Mouse (Mus musculus): ENCODE measurements around the gene Anapc11. TPM values are rescaled to one million over a fixed set of nuclear protein-coding genes. Genes with fewer than 3 reads are reported as not detected.

The Anapc11 gene
- total RNA-seq, 2 experiments from 2014 or later: 45.3 to 58.5 TPM

GRCm38 (mm10) chr11:120626785-120627467 lies 28.7 kb downstream of the Anapc11 start:
- Histone ChIP-seq H3K4me3 (no peak overlapping the region), H3K27ac (no peak overlapping the region)
- DNase-seq: no peak
- TF ChIP-seq CTCF (IDR thresholded peaks at IDR 0.05): no peak
- intact Hi-C loops (cut with DNase I): no loop called here

DNA sequence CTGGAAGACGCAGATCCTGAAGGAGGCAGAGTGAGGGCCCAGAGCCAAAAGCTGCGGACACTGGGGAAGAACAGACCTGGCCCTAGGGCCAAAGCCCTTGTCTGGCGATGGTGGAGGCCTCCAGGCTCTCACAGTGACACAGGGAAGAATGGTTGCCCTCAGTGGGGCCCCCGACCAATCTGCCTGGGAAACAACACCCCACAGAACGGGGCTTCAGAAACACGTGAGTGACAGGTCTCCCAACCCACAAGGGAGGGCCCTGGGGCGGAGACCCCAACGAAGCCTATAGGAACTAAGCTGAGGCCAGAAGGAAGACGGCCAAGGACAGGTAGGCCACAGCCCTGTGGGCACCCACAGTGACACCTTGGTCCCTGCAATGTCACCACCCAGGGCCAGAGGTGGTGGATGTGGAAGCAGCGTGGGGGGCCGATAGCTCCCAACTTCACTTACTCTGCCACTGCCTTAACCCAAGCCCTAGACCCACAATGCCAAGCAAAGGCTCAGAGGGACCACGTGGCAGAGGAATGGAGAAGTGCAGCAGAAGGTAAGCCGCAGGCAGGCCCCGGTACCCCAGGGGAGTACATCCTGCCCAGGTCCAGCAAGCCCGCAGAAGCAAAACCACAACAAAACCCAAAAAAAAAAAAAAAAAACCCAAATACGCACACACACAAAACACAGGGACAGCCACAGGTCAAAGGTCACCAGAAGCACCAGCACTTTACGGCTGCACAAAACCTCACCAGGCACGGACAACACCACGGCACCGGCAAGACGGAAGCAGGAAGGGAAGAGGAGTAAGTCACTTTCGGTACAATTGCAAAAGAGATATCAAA lies 29.5 kb downstream of the Anapc11 start:
- no peak for TF ChIP-seq CTCF (IDR thresholded peaks at IDR 0.05)
- DNase-seq: no peak
- H3K4me3 ChIP-seq: no peak overlapping the region
- H3K27ac ChIP-seq: peak overlapping the region; percentile 43
- intact Hi-C loops (cut with DNase I): no loop called here

DNA sequence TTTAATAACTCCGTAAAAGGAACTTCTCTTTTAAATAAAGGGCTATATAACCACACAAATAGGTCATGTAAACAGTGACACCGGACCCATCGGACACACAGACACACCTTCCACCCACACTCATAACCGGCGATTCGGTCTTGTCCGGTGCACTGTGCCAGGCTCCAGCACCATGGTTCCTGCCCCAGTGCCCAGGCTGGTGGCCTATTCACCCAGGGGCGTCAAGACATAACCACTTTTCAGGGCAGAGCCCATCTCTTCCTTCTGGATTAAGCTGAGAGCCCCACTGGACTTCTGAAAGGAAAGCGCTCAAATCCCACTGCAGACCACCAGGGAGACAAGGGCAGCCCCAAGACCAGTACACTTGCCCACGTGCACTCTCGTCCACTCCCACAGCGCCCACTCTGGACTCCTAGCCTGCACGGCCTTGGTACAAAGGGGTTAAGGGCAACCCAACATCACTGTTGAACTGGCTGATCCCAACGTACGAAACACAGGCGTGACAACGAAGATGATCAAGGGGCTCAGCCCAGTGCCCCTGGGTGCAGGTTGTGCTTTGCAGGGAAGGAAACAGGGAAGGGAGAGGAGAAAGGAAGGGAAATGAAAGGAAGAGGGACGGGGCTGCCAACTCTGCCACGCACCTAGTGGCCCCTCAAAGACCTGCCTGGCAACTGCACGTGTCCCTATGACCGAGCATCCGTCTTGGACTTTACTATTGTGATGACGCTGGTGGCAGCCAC lies 30.6 kb downstream of the Anapc11 start:
- no peak for TF ChIP-seq CTCF (IDR thresholded peaks at IDR 0.05)
- Histone ChIP-seq H3K4me3 (peak overlapping the region; percentile 69), H3K27ac (peak overlapping the region; percentile 98)
- intact Hi-C loops (cut with DNase I): no loop called here
- no peak for DNase-seq

DNA sequence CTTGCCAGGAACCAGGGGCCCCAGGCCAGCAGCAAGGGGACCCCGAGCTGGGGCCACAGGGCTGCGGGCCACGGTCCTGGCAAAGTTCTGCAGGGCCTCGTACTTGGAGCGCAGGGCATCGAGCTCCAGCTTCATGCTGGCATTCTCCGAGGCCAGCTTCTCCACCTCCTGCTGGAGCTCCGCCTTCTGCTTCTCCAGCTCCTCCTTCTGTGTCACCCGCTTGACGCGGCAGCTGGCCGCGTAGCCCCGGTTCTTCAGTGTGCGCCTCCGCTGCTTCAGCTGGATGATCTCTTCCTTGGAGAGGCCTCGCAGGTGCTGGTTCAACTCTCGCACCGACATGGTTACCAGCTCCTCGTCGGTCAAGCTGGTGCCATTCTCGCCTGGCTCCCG lies 31.1 kb downstream of the Anapc11 start:
- DNase-seq: peak; percentile 82
- Histone ChIP-seq H3K27ac (peak overlapping the region; percentile 98), H3K4me3 (peak overlapping the region; percentile 69)
- intact Hi-C loops (cut with DNase I): no loop called here
- no peak for TF ChIP-seq CTCF (IDR thresholded peaks at IDR 0.05)

- intact Hi-C loops (cut with DNase I): no loop called here
- TF ChIP-seq CTCF (IDR thresholded peaks at IDR 0.05): no peak
- peak overlapping the region; percentile 69 for H3K4me3 ChIP-seq
- peak; percentile 87 for DNase-seq
- H3K27ac ChIP-seq: peak overlapping the region; percentile 98
These were observed 31.7 kb downstream of the Anapc11 start for GRCm38 (mm10) chr11:120629911-120630310.

DNA sequence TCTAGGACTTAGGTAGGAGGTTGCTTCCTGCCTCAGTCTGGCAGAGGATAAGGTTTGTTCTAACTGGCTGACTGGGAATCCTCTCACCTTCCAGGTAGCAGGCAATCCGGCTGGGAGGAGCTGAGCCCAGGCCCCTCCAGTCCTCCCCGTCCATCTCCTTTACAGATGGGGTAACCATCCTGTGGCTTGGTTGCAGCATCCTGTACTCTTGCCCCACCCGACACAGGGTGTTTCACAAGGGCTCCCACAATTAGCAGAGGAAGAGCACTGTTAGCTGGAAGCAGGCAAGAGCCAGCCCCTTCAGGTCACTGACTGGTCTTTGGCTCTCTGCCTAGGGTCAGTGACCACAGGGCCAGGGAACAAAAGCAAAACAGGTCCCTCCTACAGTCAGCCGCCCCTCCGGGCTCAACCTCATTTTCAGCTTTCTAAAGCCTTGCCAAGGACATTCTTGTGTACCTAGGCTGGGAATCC lies 32.2 kb downstream of the Anapc11 start:
- H3K4me3 ChIP-seq: peak overlapping the region; percentile 69
- peak overlapping the region; percentile 98 for H3K27ac ChIP-seq
- intact Hi-C loops (cut with DNase I): no loop called here
- TF ChIP-seq CTCF (IDR thresholded peaks at IDR 0.05): no peak
- DNase-seq: peak; percentile 58

- DNase-seq: peak; percentile 32
- TF ChIP-seq CTCF (IDR thresholded peaks at IDR 0.05): no peak
- Histone ChIP-seq H3K4me3 (peak overlapping the region; percentile 96), H3K27ac (peak overlapping the region; percentile 98)
- intact Hi-C loops (cut with DNase I): no loop called here
These were observed 32.9 kb downstream of the Anapc11 start for GRCm38 (mm10) chr11:120630881-120631725.

GRCm38 (mm10) chr11:120631726-120632448 lies 33.7 kb downstream of the Anapc11 start:
- intact Hi-C loops (cut with DNase I): no loop called here
- peak overlapping the region; percentile 96 for H3K4me3 ChIP-seq
- DNase-seq: no peak
- H3K27ac ChIP-seq: peak overlapping the region; percentile 98
- no peak for TF ChIP-seq CTCF (IDR thresholded peaks at IDR 0.05)

DNA sequence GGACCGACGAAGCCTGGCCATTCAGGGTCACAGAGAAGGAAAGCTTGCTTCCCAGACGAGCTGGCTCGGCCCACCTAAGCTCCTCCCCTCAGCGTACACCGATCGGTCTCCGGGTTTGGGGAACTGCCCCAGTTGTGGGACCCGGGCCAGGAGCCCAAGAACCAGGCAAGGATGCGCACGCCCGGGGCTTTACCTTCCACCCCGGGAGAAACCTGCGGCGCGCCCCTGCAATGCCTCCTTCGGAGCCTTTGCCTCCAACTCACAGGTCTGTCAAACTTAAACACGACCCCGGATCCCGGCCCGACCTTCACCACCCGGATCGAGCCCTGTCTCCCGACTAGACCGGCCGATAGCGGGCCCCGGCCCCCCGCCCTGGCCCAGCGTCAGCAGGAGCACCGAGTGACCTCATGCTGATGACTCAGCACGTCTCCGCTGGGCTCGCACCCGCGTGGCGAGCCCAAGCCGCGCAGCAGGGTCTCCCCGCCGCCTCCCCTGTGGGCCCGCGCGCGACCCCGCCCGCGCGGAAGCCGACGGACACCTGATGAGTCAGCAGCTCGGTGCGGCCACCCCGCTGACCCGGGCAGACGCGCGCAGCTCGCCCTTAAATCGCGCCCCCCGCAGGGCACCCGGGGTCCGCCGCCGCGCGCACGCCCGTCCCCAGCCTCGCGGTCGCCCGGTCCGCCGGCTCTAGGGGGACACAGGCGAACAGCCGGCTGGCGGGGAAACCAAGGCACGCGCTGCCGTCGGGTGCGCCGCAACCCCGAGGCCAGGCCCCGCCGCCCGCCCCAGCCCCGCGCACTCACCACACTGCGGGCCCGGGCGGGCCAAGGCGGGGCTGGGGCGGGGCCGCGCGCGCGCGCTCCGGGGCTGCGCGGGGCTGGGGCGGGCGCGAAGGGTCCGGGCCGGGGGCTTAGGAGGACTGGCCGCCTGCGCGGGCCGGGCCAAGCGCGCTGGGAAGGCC lies 34.6 kb downstream of the Anapc11 start:
- Histone ChIP-seq H3K27ac (peak overlapping the region; percentile 98), H3K4me3 (peak overlapping the region; percentile 96)
- DNase-seq: peak; percentile 91
- peak; percentile 16; the same call in 1 of the 2 replicates for TF ChIP-seq CTCF (IDR thresholded peaks at IDR 0.05)
- intact Hi-C loops (cut with DNase I): no loop called here

Measured in gastrocnemius, adult 2 months (tissue).